Mouse (Mus musculus): Measurements from ENCODE around the gene Bahd1.
A peak's percentile ranks its signal among the peaks of the same experiment; 100 is the strongest.

Bahd1 gene

GRCm38 (mm10) chr2:118899981-118900825 is at the start of gene Bahd1:
Gene Bahd1, plus strand, starts transcription at chr2:118900377.
- peak; percentile 50 for DNase-seq

GRCm38 (mm10) chr2:118851756-118852155 is 48.4 kb upstream of the Bahd1 start:
- DNase-seq = no peak

GRCm38 (mm10) chr2:118861454-118862339 is 38.5 kb upstream of the Bahd1 start, which contains the start of gene Ivd:
Gene Ivd, plus strand, starts transcription at chr2:118861954.
- peak; percentile 89 for DNase-seq

GRCm38 (mm10) chr2:118862340-118862675 is 37.9 kb upstream of the Bahd1 start:
- no peak for DNase-seq

- DNase-seq = no peak
Observed at GRCm38 (mm10) chr2:118870601-118871000, 29.6 kb upstream of the Bahd1 start.

DNA sequence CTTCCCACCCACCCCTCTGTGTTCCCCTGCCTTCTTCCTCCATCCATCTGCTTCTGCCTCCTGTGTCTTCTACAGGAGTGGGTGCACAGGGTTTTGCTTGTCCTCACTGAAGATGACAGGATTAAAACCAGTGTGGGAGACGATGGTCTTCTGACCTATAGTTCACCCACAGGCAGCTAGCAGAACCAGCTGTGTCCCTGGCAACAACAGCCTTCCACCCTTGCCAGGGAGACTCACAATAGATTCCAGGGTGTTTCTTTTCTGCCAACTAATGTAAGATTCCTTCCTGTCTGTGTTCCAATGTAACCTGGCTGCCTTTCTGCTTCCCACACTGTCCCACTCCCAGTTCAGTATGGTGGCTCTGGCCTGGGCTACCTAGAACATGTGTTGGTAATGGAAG is 29.1 kb upstream of the Bahd1 start:
- no peak for DNase-seq

DNA sequence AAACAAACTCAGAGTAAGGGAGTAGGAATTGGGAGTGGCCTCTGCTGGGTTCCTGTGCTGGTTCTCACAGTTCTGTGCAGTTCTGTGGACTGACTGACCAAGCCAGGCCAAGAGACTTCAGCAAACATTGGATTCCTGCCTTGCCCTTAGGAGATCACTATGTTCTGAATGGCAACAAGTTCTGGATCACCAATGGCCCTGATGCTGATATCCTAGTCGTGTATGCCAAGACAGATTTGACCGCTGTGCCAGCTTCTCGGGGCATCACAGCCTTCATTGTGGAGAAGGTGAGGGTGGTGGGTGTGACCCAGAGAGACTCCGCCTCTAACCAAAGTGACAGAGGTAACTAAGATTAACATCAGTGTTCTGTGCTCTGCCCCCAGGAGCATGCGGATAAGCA is 27.2 kb upstream of the Bahd1 start:
- no peak for DNase-seq

- no peak for DNase-seq
Observed at GRCm38 (mm10) chr2:118873890-118874430, 26.2 kb upstream of the Bahd1 start.

GRCm38 (mm10) chr2:118875316-118875715 is 24.9 kb upstream of the Bahd1 start:
- DNase-seq = no peak

- DNase-seq = no peak
Observed at GRCm38 (mm10) chr2:118876453-118876852, 23.7 kb upstream of the Bahd1 start.

DNA sequence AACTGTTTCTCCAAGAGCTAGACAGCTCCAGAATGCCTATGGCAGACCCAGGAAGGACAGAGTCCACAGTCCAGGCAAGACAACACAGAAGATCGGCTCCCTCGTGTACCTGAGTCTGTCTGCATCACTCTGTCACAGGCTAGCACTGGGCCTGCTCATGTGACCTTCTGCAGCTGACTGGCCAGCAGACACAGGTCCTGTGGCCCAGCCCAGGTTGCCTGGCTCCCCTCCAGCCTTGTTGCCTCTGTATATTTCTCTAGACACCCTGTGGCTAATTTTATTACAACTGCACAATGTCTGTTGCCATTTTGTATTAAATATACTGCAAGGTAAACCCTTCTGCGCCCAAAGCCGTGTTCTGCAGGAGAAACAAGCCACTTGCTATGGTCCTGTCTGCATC is 19.2 kb upstream of the Bahd1 start:
- no peak for DNase-seq

- DNase-seq = no peak
Observed at GRCm38 (mm10) chr2:118881956-118882355, 18.2 kb upstream of the Bahd1 start.

DNA sequence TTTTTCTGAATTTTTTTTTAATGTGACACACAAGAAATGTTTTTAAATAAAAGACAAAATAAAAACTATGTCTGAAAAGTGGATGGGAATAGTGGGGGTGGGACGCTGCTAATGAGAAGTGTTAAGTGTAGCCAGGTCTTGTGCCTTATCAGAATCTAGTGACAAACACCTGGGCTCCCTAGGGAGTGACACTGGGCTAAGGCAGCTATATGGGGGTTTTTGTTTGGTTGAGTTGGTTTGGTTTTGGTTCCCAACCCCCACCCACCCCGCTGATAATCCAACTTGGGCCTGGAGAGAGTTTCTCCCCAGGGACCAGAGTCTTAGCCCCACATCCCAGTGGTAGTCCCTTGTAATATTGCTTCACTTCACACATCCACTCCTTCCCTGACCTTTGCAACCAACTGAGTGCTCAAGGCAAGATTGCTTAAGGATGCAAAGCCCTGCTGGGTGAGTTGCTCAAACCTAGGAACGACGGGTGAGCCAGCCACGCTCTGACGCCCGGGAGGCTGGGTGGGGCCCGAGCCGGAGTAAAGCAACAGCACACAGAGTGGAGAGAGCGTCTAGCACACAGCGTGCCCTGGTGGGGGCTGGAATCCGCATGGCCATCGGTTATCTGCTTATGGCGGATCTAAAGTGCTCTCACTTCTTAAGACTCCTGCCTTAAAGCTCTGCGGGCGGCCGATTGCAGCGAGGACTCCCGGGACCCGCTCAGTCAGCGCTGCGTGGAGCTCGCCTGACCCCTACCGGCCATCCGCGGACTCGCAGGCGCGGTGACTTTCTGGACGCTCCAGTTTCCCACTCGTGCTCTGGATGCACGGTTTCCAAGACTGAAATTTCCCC is 17.1 kb upstream of the Bahd1 start:
- peak; percentile 92 for DNase-seq

DNA sequence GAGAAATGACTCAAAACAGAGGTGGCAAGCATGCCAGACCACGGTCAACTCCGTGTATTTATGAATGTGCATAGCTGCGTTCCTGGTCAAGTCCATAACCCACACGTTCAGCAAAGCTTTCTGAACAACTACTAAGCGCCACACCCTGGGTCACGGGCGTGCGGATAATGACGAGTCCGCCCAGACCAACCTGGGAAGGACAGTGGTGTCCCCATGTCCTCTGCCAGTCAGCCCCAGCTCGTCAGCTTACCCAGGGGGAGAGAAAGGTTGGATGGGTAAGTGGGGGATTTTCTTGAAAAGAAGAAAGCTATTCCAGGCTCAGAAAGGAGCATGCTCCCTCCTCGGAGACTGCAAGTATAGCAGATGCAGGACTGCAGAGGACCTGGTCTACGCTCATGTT is 12.7 kb upstream of the Bahd1 start:
- DNase-seq = no peak

DNA sequence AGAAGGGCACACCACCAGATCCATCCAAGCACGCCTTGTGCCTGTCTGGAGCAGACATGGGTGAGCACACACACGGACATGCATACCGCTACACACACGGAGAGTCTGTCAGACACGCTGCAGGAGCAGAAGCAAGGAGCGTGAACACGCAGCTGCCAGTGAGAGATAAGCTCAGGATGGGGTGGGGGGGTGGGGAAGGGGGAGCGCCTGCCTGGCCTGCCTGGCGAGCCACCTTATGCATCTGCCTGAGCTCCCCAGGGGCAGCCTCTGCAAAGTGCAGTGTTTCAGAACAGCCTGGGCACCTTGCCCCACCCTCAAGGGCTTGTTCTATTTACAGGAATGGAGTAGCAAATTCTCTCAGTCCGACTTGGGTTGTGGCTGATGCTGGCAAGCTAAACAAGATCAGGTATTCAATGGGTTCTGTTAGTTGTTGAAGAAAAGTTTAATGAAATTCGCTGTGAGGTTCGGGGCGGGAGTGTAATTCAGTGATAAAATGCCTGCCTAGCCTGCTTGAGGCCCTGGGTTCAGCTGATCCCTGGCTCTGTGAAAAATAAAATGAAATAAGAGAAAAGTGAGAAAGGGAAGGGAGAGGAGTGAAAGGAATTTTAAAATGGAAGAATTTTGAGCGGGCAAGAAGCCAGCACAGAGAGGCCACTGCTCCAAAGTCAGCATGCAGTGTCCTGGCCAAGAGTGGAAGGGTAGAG is 12.2 kb upstream of the Bahd1 start:
- no peak for DNase-seq

DNA sequence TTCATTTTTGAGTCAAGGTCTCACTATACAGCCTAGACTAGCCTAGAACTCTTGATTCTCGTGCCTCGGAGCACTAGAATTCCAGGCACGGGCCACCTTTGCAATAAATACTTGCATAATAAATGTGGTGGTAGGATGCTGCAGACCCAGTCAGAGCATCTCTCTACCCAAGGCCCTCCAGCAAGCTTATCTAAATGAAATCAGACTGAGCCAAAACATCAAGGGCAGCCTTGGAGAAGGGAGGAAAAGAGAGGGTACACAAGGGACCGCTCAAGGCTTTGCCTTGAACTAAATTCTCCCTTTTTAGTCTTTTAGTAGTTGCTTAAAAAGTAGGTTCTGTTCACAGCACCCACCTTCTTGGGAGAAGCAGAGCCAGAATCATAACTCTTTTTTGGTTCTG is 9.0 kb upstream of the Bahd1 start:
- DNase-seq = no peak

DNA sequence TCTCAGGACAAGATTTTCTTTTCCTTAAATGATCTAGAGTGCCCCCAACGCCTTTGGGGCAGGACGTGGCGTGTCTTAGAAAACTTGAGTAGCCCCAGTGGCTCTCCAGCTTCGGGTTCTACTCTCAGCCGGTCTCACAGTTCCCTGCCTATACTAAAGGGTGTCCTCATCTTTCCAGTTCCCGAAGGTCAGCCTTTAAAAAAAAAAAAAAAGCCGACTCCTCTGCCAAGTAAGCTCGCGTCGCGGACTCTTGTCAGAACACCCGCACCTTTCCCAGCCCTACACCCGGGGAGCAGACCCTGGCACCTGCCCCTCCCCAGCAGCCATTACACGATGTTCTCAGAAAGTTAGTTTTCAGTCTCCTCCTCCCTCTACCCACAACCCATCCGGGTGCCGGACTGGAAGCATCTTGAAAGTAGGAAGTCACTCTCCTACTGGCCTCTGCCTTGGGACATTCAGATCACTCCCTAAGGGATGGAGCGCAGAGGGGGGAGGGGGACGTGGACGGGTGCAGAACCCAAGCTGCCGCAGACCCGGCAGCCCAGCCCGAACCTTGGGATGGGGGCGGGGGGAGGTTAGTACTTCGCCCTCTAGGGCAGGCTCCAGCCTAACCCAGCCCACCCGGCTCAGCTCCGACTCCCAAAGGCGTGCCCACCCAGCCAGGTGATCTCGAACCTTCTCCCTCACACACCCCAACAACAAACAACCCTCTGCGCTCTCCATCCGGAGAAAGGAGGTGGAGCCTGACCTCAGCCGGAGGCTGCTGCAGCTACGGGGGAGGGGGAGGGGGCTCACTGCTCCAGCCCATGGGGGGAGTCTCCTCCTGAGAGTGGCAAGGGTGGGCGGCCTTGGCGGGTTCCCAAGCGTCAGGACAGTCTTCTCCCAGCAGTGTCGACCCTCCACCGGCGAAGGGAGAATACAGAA is 3.9 kb upstream of the Bahd1 start:
- peak; percentile 73 for DNase-seq

DNA sequence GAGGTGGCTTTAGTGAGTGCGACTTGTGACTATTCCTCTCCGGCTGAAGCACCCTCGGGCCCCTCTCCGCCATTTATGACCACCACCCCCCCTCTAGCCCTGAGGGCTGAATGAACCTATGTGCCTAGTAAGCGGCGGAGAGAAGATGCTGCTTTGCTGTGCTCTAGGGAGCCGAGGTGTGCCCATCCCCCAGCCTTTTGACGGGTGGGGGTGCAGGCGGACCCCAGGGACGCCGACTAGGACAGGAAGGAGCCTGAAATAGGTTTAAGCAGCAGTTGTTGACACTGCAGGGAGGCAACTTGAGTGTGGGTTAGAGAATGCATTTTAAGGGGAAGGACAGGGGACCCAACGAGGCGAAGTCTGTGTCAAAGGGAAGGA is 3.3 kb upstream of the Bahd1 start:
- DNase-seq = peak; percentile 54

DNA sequence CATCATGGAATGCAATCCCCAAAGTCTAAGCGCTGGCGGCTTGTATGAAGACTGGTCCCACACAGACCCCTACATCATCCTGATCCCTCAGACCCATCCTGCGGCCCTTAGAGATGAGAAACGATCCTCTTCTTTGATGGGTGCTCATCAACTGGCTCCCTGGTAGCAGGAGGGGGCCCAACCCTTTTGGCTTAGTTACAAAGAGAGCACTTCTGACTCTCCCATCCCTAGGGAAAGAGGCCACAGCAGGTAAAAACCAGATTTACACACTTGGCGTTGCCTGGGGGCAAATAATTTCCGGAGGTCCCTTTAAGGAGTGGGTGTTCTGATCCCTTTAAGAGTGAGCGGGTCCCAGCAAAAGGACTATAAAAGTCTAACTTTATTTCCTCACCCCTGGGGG is 2.8 kb upstream of the Bahd1 start:
- DNase-seq = no peak

- no peak for DNase-seq
Observed at GRCm38 (mm10) chr2:118897808-118898207, 2.4 kb upstream of the Bahd1 start.

DNA sequence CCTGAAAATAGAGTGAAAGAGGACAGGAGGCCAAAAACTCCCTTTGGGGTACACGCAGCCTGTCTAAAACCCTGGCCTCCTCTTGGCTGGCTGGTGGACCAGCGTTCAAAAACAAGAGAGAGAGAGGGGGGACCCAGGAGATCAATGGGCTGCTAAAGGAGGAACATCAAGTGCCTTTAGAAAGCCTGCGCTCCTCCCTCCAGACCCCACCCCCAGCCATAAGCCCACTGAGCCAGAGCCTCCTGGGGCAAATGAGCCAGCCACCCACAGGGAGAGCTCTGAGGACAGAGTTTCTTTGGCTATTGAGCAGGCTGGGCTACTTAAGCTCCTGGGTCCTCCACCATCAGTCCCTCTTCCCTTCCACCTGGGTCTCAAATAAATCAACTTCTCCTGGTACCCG is 1.4 kb upstream of the Bahd1 start:
- DNase-seq = no peak

Data from thymus, postnatal 4 days (tissue).